ENCODE assay signal across 8 mouse cellular contexts in genomic region chr13:45966586-45966985, GRCm38 (mm10). TPM values are rescaled to one million over a fixed set of nuclear protein-coding genes. Genes with fewer than 3 reads are reported as not detected.
DNase-seq lines count a peak whose midpoint lies in the region; ATAC-seq and TF ChIP-seq lines count a peak whose summit lies in the region.

No protein-coding gene starts in this region.

- peak overlapping the region; percentile 79 for H3ac ChIP-seq in C2C12 (ENCODE audit: control insufficient read depth, insufficient read length, low read depth)

- H3K4me1 ChIP-seq in embryonic facial prominence, embryonic 14.5 days (ENCODE audit: control insufficient read depth, insufficient read depth, low read length): peaks cover 24% of the 10 kb centered on the region
- peaks cover 31% of the 10 kb centered on the region for H3K4me1 ChIP-seq in hindbrain, embryonic 14.5 days (replicated peaks; ENCODE audit: control insufficient read depth, insufficient read depth, low read length)
- peaks cover 0 to 5% of the 10 kb centered on the region in 2 experiments; a peak in 2 of 4 replicates for H3K4me1 ChIP-seq in liver, embryonic 14.5 days (replicated peaks; ENCODE audit: control insufficient read depth in 2 of 2, insufficient read depth in 2 of 2, low read length in 1 of 2)
- H3K4me1 ChIP-seq in neural tube, embryonic 13.5 days (replicated peaks): peaks cover 30% of the 10 kb centered on the region

- no peak overlapping the region for H3K9ac ChIP-seq in embryonic facial prominence, embryonic 14.5 days (ENCODE audit: low read depth, low read length)
- H3K9ac ChIP-seq in hindbrain, embryonic 14.5 days: no peak overlapping the region
- H3K9ac ChIP-seq in liver, embryonic 14.5 days (replicated peaks): no peak overlapping the region
- no peak overlapping the region; the same call in 1 of the 2 replicates for H3K9ac ChIP-seq in neural tube, embryonic 13.5 days

- TF ChIP-seq CTCF in C2C12 (IDR thresholded peaks at IDR 0.05; ENCODE audit: control insufficient read depth, insufficient read depth, insufficient read length): peak; percentile 5
- TF ChIP-seq CTCF in liver, embryonic 14.5 days (IDR thresholded peaks at IDR 0.05; ENCODE audit: low read depth): peak; percentile 56

- peaks cover 4% of the 10 kb centered on the region for H3K79me3 ChIP-seq in C2C12 (ENCODE audit: low read depth)

- peak overlapping the region; percentile 15 for H3K4me3 ChIP-seq in C2C12 (ENCODE audit: insufficient read depth, poor library complexity, severe bottlenecking)
- peak overlapping the region; percentile 90 for H3K4me3 ChIP-seq in embryonic facial prominence, embryonic 14.5 days (ENCODE audit: low read depth, low read length)
- peak overlapping the region; percentile 94 for H3K4me3 ChIP-seq in hindbrain, embryonic 14.5 days (replicated peaks; ENCODE audit: low read length)
- H3K4me3 ChIP-seq in liver, embryonic 14.5 days (ENCODE audit: insufficient read depth in 1 of 2, low read depth in 2 of 2, low read length in 2 of 2): peak overlapping the region; percentile 9 to 34; a peak in 3 of 4 replicates
- H3K4me3 ChIP-seq in neural tube, embryonic 13.5 days: peak overlapping the region; percentile 89

- no peaks in the 10 kb centered on the region for H3K27me3 ChIP-seq in C2C12 (ENCODE audit: control insufficient read depth, insufficient read depth, insufficient read length)
- H3K27me3 ChIP-seq in embryonic facial prominence, embryonic 14.5 days (replicated peaks; ENCODE audit: control insufficient read depth, insufficient read depth, low read length): no peaks in the 10 kb centered on the region
- peaks cover 3% of the 10 kb centered on the region; the same call in 1 of the 2 replicates for H3K27me3 ChIP-seq in hindbrain, embryonic 14.5 days (ENCODE audit: control insufficient read depth, insufficient read depth, low read length)
- no peaks in the 10 kb centered on the region for H3K27me3 ChIP-seq in liver, embryonic 14.5 days (ENCODE audit: control insufficient read depth, insufficient read depth, low read length)
- H3K27me3 ChIP-seq in neural tube, embryonic 13.5 days: peaks cover 8% of the 10 kb centered on the region

- no peak overlapping the region for H3K27ac ChIP-seq in embryonic facial prominence, embryonic 14.5 days (replicated peaks; ENCODE audit: low read depth, low read length)
- H3K27ac ChIP-seq in hindbrain, embryonic 14.5 days: no peak overlapping the region
- H3K27ac ChIP-seq in liver, embryonic 14.5 days: no peak overlapping the region
- H3K27ac ChIP-seq in neural tube, embryonic 13.5 days (replicated peaks): no peak overlapping the region

- peaks cover 31% of the 10 kb centered on the region for H3K79me2 ChIP-seq in C2C12 (ENCODE audit: control insufficient read depth, insufficient read depth)

- H3K9me3 ChIP-seq in embryonic facial prominence, embryonic 14.5 days (ENCODE audit: control insufficient read depth, low read length): no peaks in the 10 kb centered on the region
- H3K9me3 ChIP-seq in hindbrain, embryonic 14.5 days (ENCODE audit: control insufficient read depth, low read length): no peaks in the 10 kb centered on the region
- H3K9me3 ChIP-seq in liver, embryonic 14.5 days (ENCODE audit: control insufficient read depth, low read length): no peaks in the 10 kb centered on the region
- H3K9me3 ChIP-seq in neural tube, embryonic 13.5 days: no peaks in the 10 kb centered on the region

- ATAC-seq in embryonic facial prominence, embryonic 14.5 days (ENCODE audit: low read depth): no peak
- no peak for ATAC-seq in hindbrain, embryonic 14.5 days (ENCODE audit: low FRiP score)
- no peak for ATAC-seq in liver, embryonic 14.5 days (ENCODE audit: insufficient read depth)
- no peak for ATAC-seq in neural tube, embryonic 13.5 days (ENCODE audit: low read depth)
- no peak for ATAC-seq in erythroblast, adult 5-6 weeks (replicated peaks; ENCODE audit: low FRiP score, poor library complexity, severe bottlenecking)

- 3% methylated on average over 14 of the region's 14 CpGs for WGBS in embryonic facial prominence, embryonic 14.5 days
- WGBS in hindbrain, embryonic 14.5 days: 3% methylated on average over 14 of the region's 14 CpGs
- 9% methylated on average over 14 of the region's 14 CpGs for WGBS in liver, embryonic 14.5 days (ENCODE audit: insufficient replicate concordance)
- 3% methylated on average over 14 of the region's 14 CpGs for WGBS in neural tube, embryonic 13.5 days

- H3K4me2 ChIP-seq in embryonic facial prominence, embryonic 14.5 days (ENCODE audit: low read depth, low read length): peak overlapping the region; percentile 94
- peak overlapping the region; percentile 91 for H3K4me2 ChIP-seq in hindbrain, embryonic 14.5 days (replicated peaks)
- peak overlapping the region; percentile 97 for H3K4me2 ChIP-seq in liver, embryonic 14.5 days (ENCODE audit: low read depth)
- H3K4me2 ChIP-seq in neural tube, embryonic 13.5 days: peak overlapping the region; percentile 85

- peak; percentile 44 for DNase-seq in MEL-GATA-1-ER (ENCODE audit: extremely low read depth, low read depth)
- DNase-seq in embryonic facial prominence, embryonic 14.5 days (ENCODE audit: low spot score): peak; percentile 76
- DNase-seq in hindbrain, embryonic 14.5 days (ENCODE audit: low spot score): peak; percentile 66
- DNase-seq in liver, embryonic 14.5 days (ENCODE audit: low read depth in 3 of 3, low spot score in 3 of 3): peak in 1 of 3 experiments; percentile 42
- no peak for DNase-seq in gastrocnemius, postnatal 10 days

- TF ChIP-seq EP300 in liver, embryonic 14.5 days (IDR thresholded peaks at IDR 0.05; ENCODE audit: low read depth): no peak

- H3K36me3 ChIP-seq in C2C12 (ENCODE audit: control insufficient read depth, insufficient read depth): no peaks in the 10 kb centered on the region
- H3K36me3 ChIP-seq in embryonic facial prominence, embryonic 14.5 days (ENCODE audit: control insufficient read depth, insufficient read depth, low read length): no peaks in the 10 kb centered on the region
- no peaks in the 10 kb centered on the region for H3K36me3 ChIP-seq in hindbrain, embryonic 14.5 days (replicated peaks; ENCODE audit: control insufficient read depth, insufficient read depth)
- H3K36me3 ChIP-seq in liver, embryonic 14.5 days (replicated peaks; ENCODE audit: control insufficient read depth, insufficient read depth, low read depth): no peaks in the 10 kb centered on the region
- H3K36me3 ChIP-seq in neural tube, embryonic 13.5 days: no peaks in the 10 kb centered on the region

TF ChIP-seq in C2C12, 6 proteins besides CTCF, POLR2A, EP300 and RAD21:
- TF ChIP-seq CEBPB (IDR thresholded peaks at IDR 0.05; ENCODE audit: low read depth): no peak
- no peak for TF ChIP-seq MYOG (IDR thresholded peaks at IDR 0.05; ENCODE audit: control insufficient read depth, extremely low read depth, insufficient read length)
- TF ChIP-seq MYOD1 (IDR thresholded peaks at IDR 0.05; ENCODE audit: control insufficient read depth, insufficient read length, low read depth): no peak
- TF ChIP-seq USF1 (IDR thresholded peaks at IDR 0.05; ENCODE audit: low read depth): no peak
- TF ChIP-seq FOSL1 (IDR thresholded peaks at IDR 0.05; ENCODE audit: insufficient read depth, low read length, poor library complexity, severe bottlenecking): no peak
- TF ChIP-seq MAX (IDR thresholded peaks at IDR 0.05): no peak

RNA-seq across cellular contexts. Expression of gene Atxn1, which starts 1.8 kb away (rescaled TPM):
- polyA plus RNA-seq in C2C12 (2012; fragmentation: generic; extraction: Trizol): 3.0 TPM
- 3.6 and 3.8 TPM in 2 replicates for polyA plus RNA-seq in embryonic facial prominence, embryonic 14.5 days (2014; fragmentation: Nextera tagmentation; extraction: Ambion mirVana)
- 5.4 and 8.1 TPM in 2 replicates for polyA plus RNA-seq in hindbrain, embryonic 14.5 days (2014; fragmentation: Nextera tagmentation; extraction: Ambion mirVana)
- polyA plus RNA-seq in liver, embryonic 14.5 days (2012; rRNA removed): 0.81 and 1.0 TPM in 2 replicates
- 1.1 and 1.2 TPM in 2 replicates for polyA plus RNA-seq in liver, embryonic 14.5 days (2014; fragmentation: Nextera tagmentation; extraction: Ambion mirVana)
- 6.9 and 8.2 TPM in 2 replicates for polyA plus RNA-seq in neural tube, embryonic 13.5 days (2015; fragmentation: Nextera tagmentation; extraction: Ambion mirVana)
- total RNA-seq in erythroblast, adult 5-6 weeks (2015; ENCODE audit: low replicate concordance): under 0.01 and 2.9 TPM in 2 replicates
- total RNA-seq in erythroblast, adult 5-6 weeks (2017; ENCODE audit: low replicate concordance): 2.2 and 2.4 TPM in 2 replicates
- 10 to 100 TPM; 27.7 to 33.5 TPM for total RNA-seq in gastrocnemius, postnatal 10 days (2021)

Comparison
In these comparisons a context has a peak if more than half of its experiments do, and no peak if none do; other contexts are left out.
1. H3K4me3 ChIP-seq: peak in every context shown above with its lines; median percentile 94 in hindbrain, embryonic 14.5 days; 90 in embryonic facial prominence, embryonic 14.5 days; 89 in neural tube, embryonic 13.5 days; 22 in liver, embryonic 14.5 days; 15 in C2C12.